Comparison of ENCODE assay signal across 35 mouse cellular contexts in genomic region chr10:101486504-101486903, GRCm38 (mm10).
"Had no signal": no experiment of that assay in that cellular context is flagged by ENCODE, and none has a peak within 500 bp of the region (broad histone marks: within the 10 kb centered on the region; RNA-seq: fewer than 3 reads in every experiment).

No protein-coding gene starts in this region.

- H3K27me3 ChIP-seq: heart, embryonic 12.5 days; heart, embryonic 13.5 days; heart, embryonic 15.5 days; hindbrain, embryonic 12.5 days; hindbrain, embryonic 13.5 days; hindbrain, embryonic 15.5 days; intestine, embryonic 15.5 days; kidney, embryonic 15.5 days had no signal

- H3K4me2 ChIP-seq: heart, embryonic 11.5 days; heart, embryonic 12.5 days; heart, embryonic 13.5 days; heart, embryonic 15.5 days; hindbrain, embryonic 12.5 days; hindbrain, embryonic 13.5 days; hindbrain, embryonic 14.5 days; hindbrain, embryonic 15.5 days; intestine, embryonic 15.5 days; kidney, embryonic 15.5 days had no signal

- H3K9ac ChIP-seq: heart, embryonic 12.5 days; heart, embryonic 13.5 days; heart, embryonic 15.5 days; hindbrain, embryonic 12.5 days; hindbrain, embryonic 13.5 days; hindbrain, embryonic 14.5 days; hindbrain, embryonic 15.5 days; intestine, embryonic 15.5 days; kidney, embryonic 15.5 days had no signal

- H3K9me3 ChIP-seq: heart, embryonic 10.5 days; heart, embryonic 12.5 days; heart, embryonic 13.5 days; heart, embryonic 15.5 days; hindbrain, embryonic 10.5 days; hindbrain, embryonic 12.5 days; hindbrain, embryonic 13.5 days; hindbrain, embryonic 15.5 days; intestine, embryonic 15.5 days; kidney, embryonic 15.5 days had no signal

- H3K27ac ChIP-seq: heart, embryonic 10.5 days; heart, embryonic 13.5 days; heart, embryonic 15.5 days; hindbrain, embryonic 10.5 days; hindbrain, embryonic 12.5 days; hindbrain, embryonic 13.5 days; hindbrain, embryonic 14.5 days; hindbrain, embryonic 15.5 days; hindbrain, postnatal 0 days; intestine, embryonic 15.5 days; kidney, embryonic 15.5 days; kidney, postnatal 0 days; layer of hippocampus, adult 2 months had no signal

- H3K36me3 ChIP-seq: heart, embryonic 10.5 days; heart, embryonic 12.5 days; heart, embryonic 13.5 days; heart, embryonic 15.5 days; hindbrain, embryonic 10.5 days; hindbrain, embryonic 12.5 days; hindbrain, embryonic 13.5 days; hindbrain, embryonic 15.5 days; intestine, embryonic 15.5 days; kidney, embryonic 15.5 days had no signal

- H3K4me1 ChIP-seq: heart, embryonic 10.5 days; heart, embryonic 12.5 days; heart, embryonic 13.5 days; heart, embryonic 15.5 days; hindbrain, embryonic 10.5 days; hindbrain, embryonic 12.5 days; hindbrain, embryonic 13.5 days; hindbrain, embryonic 15.5 days; intestine, embryonic 15.5 days; kidney, embryonic 15.5 days had no signal

- DNase-seq: heart, postnatal 10 days; heart, postnatal 14 days; heart, postnatal 36 days; heart, postnatal 4 days; kidney, adult 11 months; kidney, adult 18-20 months; kidney, adult 2 months; kidney, adult 8-10 months; kidney, adult 9 months; kidney, postnatal 10 days; kidney, postnatal 14 days; kidney, postnatal 25 days; kidney, postnatal 36 days; kidney, postnatal 4 days; layer of hippocampus, adult 9-11 months; layer of hippocampus, postnatal 36 days had no signal

- H3K4me3 ChIP-seq: heart, embryonic 10.5 days; heart, embryonic 12.5 days; heart, embryonic 13.5 days; heart, embryonic 15.5 days; hindbrain, embryonic 10.5 days; hindbrain, embryonic 12.5 days; hindbrain, embryonic 13.5 days; hindbrain, embryonic 15.5 days; intestine, embryonic 15.5 days; kidney, embryonic 15.5 days; layer of hippocampus, adult 2 months had no signal

- ATAC-seq: hindbrain, embryonic 16.5 days; hindbrain, postnatal 0 days; inflammation-experienced regulatory T-cells, adult 6 months; intestine, embryonic 15.5 days; intestine, embryonic 16.5 days; intestine, postnatal 0 days had no signal
